Mouse (Mus musculus): Measurements from ENCODE around the gene U2af1l4. TPM values are rescaled to one million over a fixed set of nuclear protein-coding genes. Genes with fewer than 3 reads are reported as not detected.

The U2af1l4 gene
- total RNA-seq, 2 experiments from 2014 or later: 57.4 to 62.5 TPM

GRCm38 (mm10) chr7:30604944-30605343 lies 41.8 kb downstream of the U2af1l4 start:
- no peak for DNase-seq (ENCODE audit: low spot score in 2 of 2)

- DNase-seq (ENCODE audit: low spot score in 2 of 2): no peak
Observed at GRCm38 (mm10) chr7:30607706-30608309, 44.7 kb downstream of the U2af1l4 start.

- no peak for DNase-seq (ENCODE audit: low spot score in 2 of 2)
Observed at GRCm38 (mm10) chr7:30608476-30608875, 45.4 kb downstream of the U2af1l4 start.

GRCm38 (mm10) chr7:30610043-30610442 lies 46.9 kb downstream of the U2af1l4 start:
- DNase-seq (ENCODE audit: low spot score in 2 of 2): no peak

- DNase-seq (ENCODE audit: low spot score in 2 of 2): no peak
Observed at GRCm38 (mm10) chr7:30612654-30613402, 49.7 kb downstream of the U2af1l4 start, which contains the start of gene Upk1a. Gene Upk1a (minus strand): TSS chr7:30612847.

GRCm38 (mm10) chr7:30613529-30614112 lies 50.5 kb downstream of the U2af1l4 start:
- peak; percentile 36 to 46 for DNase-seq (ENCODE audit: low spot score in 2 of 2)

GRCm38 (mm10) chr7:30614454-30614853 lies 51.4 kb downstream of the U2af1l4 start:
- no peak for DNase-seq (ENCODE audit: low spot score in 2 of 2)

Small RNA genes lying within 50 kb of the gene (microRNA-seq; reads per million reads assigned to microRNA genes)
- gene Gm38670 (0.23 to 0.28 reads per million in 2 experiments), gene Mir3569 (0.23 to 2.0 reads per million in 2 experiments)

Other genes with a start within 250 kb of the U2af1l4 start
- 1 to 10 TPM; 4.2 to 5.8 TPM for gene Syne4, start 248.5 kb upstream of the U2af1l4 start, total RNA-seq (2021)
- gene E130208F15Rik, start 241.6 kb upstream of the U2af1l4 start, total RNA-seq (2021): under 1 TPM; 0.43 to 0.74 TPM
- gene Sdhaf1, start 239.4 kb upstream of the U2af1l4 start, total RNA-seq (2021): 1 to 10 TPM; 7.8 to 8.9 TPM
- 10 to 100 TPM; 32.5 to 35.5 TPM for gene Lrfn3, start 200.5 kb upstream of the U2af1l4 start, total RNA-seq (2021)
- 10 to 100 TPM; 26.7 to 30.1 TPM for gene Tyrobp, start 149.5 kb upstream of the U2af1l4 start, total RNA-seq (2021)
- gene Hcst, start 143.4 kb upstream of the U2af1l4 start, total RNA-seq (2021): not detected
- 1 to 10 TPM; 3.7 to 3.8 TPM for gene Nfkbid, start 141.6 kb upstream of the U2af1l4 start, total RNA-seq (2021)
- gene Aplp1, start 117.8 kb upstream of the U2af1l4 start, total RNA-seq (2021): 100 to 1,000 TPM; 981 to 987 TPM
- 10 to 100 TPM in 1 of 2 experiments, 1 to 10 TPM in 1; 8.5 to 15.5 TPM for gene Kirrel2, start 105.6 kb upstream of the U2af1l4 start, total RNA-seq (2021)
- gene Nphs1, start 105.0 kb upstream of the U2af1l4 start, total RNA-seq (2021): 1 to 10 TPM; 1.2 to 1.3 TPM
- not detected for gene Prodh2, start 69.7 kb upstream of the U2af1l4 start, total RNA-seq (2021)
- 100 to 1,000 TPM; 160 to 163 TPM for gene Arhgap33, start 28.2 kb upstream of the U2af1l4 start, total RNA-seq (2021)
- gene Hspb6, start 11.1 kb upstream of the U2af1l4 start, total RNA-seq (2021): 1 to 10 TPM; 6.2 to 6.6 TPM
- gene Proser3, start 11.0 kb upstream of the U2af1l4 start, total RNA-seq (2021): 1 to 10 TPM; 4.9 to 5.9 TPM
- gene Lin37, start 3.5 kb upstream of the U2af1l4 start, total RNA-seq (2021): 10 to 100 TPM; 34.1 to 43.4 TPM
- gene Gm49396, start within 50 bp of the U2af1l4 start, total RNA-seq (2021): 1 to 10 TPM; 4.7 to 5.3 TPM
- gene Psenen, start 326 bp downstream of the U2af1l4 start, total RNA-seq (2021): 10 to 100 TPM; 77.0 to 84.1 TPM
- 1 to 10 TPM; 2.1 to 3.7 TPM for gene Igflr1, start 2.1 kb downstream of the U2af1l4 start, total RNA-seq (2021)
- 10 to 100 TPM; 46.1 to 54.4 TPM for gene Kmt2b, start 25.4 kb downstream of the U2af1l4 start, total RNA-seq (2021)
- not detected for gene Zbtb32, start 35.6 kb downstream of the U2af1l4 start, total RNA-seq (2021)
- under 1 TPM in 1 of 2 experiments, not detected in 1; 0.52 TPM for gene Upk1a, start 49.5 kb downstream of the U2af1l4 start, total RNA-seq (2021)
- gene Cox6b1, start 62.9 kb downstream of the U2af1l4 start, total RNA-seq (2021): 100 to 1,000 TPM; 793 to 817 TPM
- not detected for gene Etv2, start 72.6 kb downstream of the U2af1l4 start, total RNA-seq (2021)
- gene Rbm42, start 87.0 kb downstream of the U2af1l4 start, total RNA-seq (2021): 10 to 100 TPM; 70.4 to 75.5 TPM
- gene Haus5, start 101.7 kb downstream of the U2af1l4 start, total RNA-seq (2021): 1 to 10 TPM; 4.5 to 5.0 TPM
- gene Pmis2, start 108.3 kb downstream of the U2af1l4 start, total RNA-seq (2021): not detected
- gene 2200002J24Rik, start 135.6 kb downstream of the U2af1l4 start, total RNA-seq (2021): not detected
- gene Atp4a, start 148.9 kb downstream of the U2af1l4 start, total RNA-seq (2021): 1 to 10 TPM in 1 of 2 experiments, under 1 TPM in 1; 0.79 to 1.4 TPM
- 100 to 1,000 TPM; 127 to 143 TPM for gene Tmem147, start 166.2 kb downstream of the U2af1l4 start, total RNA-seq (2021)
- gene Gapdhs, start 180.4 kb downstream of the U2af1l4 start, total RNA-seq (2021): not detected
- 10 to 100 TPM in 1 of 2 experiments, 1 to 10 TPM in 1; 6.8 to 10.7 TPM for gene Sbsn, start 188.2 kb downstream of the U2af1l4 start, total RNA-seq (2021)
- 1 to 10 TPM; 1.3 to 2.2 TPM for gene Dmkn, start 200.5 kb downstream of the U2af1l4 start, total RNA-seq (2021)
- gene Krtdap, start 224.6 kb downstream of the U2af1l4 start, total RNA-seq (2021): not detected

Data from layer of hippocampus, postnatal 14 days (tissue).